Mouse (Mus musculus) heart, embryonic 14.5 days (tissue): ENCODE measurements around the gene Ptpn12. TPM values are rescaled to one million over a fixed set of nuclear protein-coding genes. Genes with fewer than 3 reads are reported as not detected.

Experiments
- ATAC-seq: fragments of 200-750 bp; cut with Nextera tagmentation; 2 replicates; pipeline ENCODE4 v1.8.0; 2017; ENCODE audit warnings: low read depth, moderate TSS enrichment; ENCODE audit not compliant: insufficient number of reproducible peaks, insufficient read depth, low FRiP score
- H3K27ac ChIP-seq, 2 experiments: fragments of 200-500 bp in 1 of 2; fragments of 300-500 bp in 1 of 2; sonication (generic) in 1 of 2; replicated peaks in 1 of 2; 2 replicates each; pipeline ENCODE4 v1.5.1; 2012 to 2014; ENCODE audit warnings: low read depth in 2 of 2, low read length in 2 of 2, control low read depth in 1 of 2, mild to moderate bottlenecking in 1 of 2, mixed read lengths in 1 of 2; ENCODE audit not compliant: control insufficient read depth in 1 of 2, insufficient read depth in 1 of 2
- H3K27me3 ChIP-seq: fragments of 300-500 bp; sonication (generic); 2 replicates; pipeline ENCODE4 v1.6.1; 2014; ENCODE audit warnings: mild to moderate bottlenecking, low read length, control low read depth; ENCODE audit not compliant: control insufficient read depth, insufficient read depth
- H3K36me3 ChIP-seq: fragments of 300-500 bp; sonication (generic); 2 replicates; pipeline ENCODE4 v1.6.1; 2014; ENCODE audit warnings: mild to moderate bottlenecking, control low read depth, low read length, mixed read lengths; ENCODE audit not compliant: control insufficient read depth, insufficient read depth
- H3K4me1 ChIP-seq, 2 experiments: fragments of 200-500 bp in 1 of 2; fragments of 300-500 bp in 1 of 2; sonication (generic) in 1 of 2; 2 replicates each; pipeline ENCODE4 v1.6.1; 2012 to 2014; ENCODE audit warnings: low read length in 2 of 2, control low read depth in 1 of 2, mixed read lengths in 1 of 2; ENCODE audit not compliant: control insufficient read depth in 2 of 2, insufficient read depth in 2 of 2
- H3K4me2 ChIP-seq: fragments of 300-500 bp; sonication (generic); 2 replicates; pipeline ENCODE4 v1.6.1; 2014; ENCODE audit warnings: mild to moderate bottlenecking, low read length
- H3K4me3 ChIP-seq, 2 experiments: fragments of 200-500 bp in 1 of 2; fragments of 300-500 bp in 1 of 2; sonication (generic) in 1 of 2; 2 replicates each; pipeline ENCODE4 v1.5.1; 2012 to 2014; ENCODE audit warnings: low read length in 2 of 2, mild to moderate bottlenecking in 2 of 2, control low read depth in 1 of 2, low read depth in 1 of 2, moderate library complexity in 1 of 2; ENCODE audit not compliant: control insufficient read depth in 1 of 2, insufficient read depth in 1 of 2
- H3K9ac ChIP-seq: fragments of 300-500 bp; sonication (generic); 2 replicates; pipeline ENCODE4 v1.6.1; 2014; ENCODE audit warnings: mild to moderate bottlenecking, low read length
- H3K9me3 ChIP-seq: fragments of 300-500 bp; sonication (generic); 2 replicates; pipeline ENCODE4 v1.6.1; 2016; ENCODE audit warnings: low read length, control low read depth; ENCODE audit not compliant: control insufficient read depth
- WGBS: fragments of 180-500 bp; shearing (Covaris S2); extraction: QIAGEN DNeasy Blood & Tissue Kit; methylation state at CpG from one replicate; pipeline ENCODE4 v1.1.7; 2014; 5-methylcytosine and 5-hydroxymethylcytosine counted together
- polyA plus RNA-seq: library from polyadenylated mRNA; unstranded; fragments of >200 nt; fragmentation: Nextera tagmentation; extraction: Ambion mirVana; gene quantifications from 2 replicates; pipeline ENCODE4 v1.2.1, GENCODE M21; 2014

Gene Ptpn12
- polyA plus RNA-seq, 1 experiment from 2014 or later = 20.0 TPM

- H3K27ac ChIP-seq = no peak overlapping the region
- WGBS = 84% methylated on average over 5 of the region's 5 CpGs
- no peaks in the 10 kb centered on the region for H3K27me3 ChIP-seq
- H3K4me3 ChIP-seq = no peak overlapping the region
- no peaks in the 10 kb centered on the region for H3K36me3 ChIP-seq
- H3K9ac ChIP-seq = no peak overlapping the region
- no peaks in the 10 kb centered on the region for H3K9me3 ChIP-seq
- H3K4me2 ChIP-seq = no peak overlapping the region
- no peak for ATAC-seq
- peaks cover 0 to 10% of the 10 kb centered on the region in 2 experiments; a peak in 3 of 4 replicates for H3K4me1 ChIP-seq
Measured at GRCm38 (mm10) chr5:21038100-21038499, 17.6 kb downstream of the Ptpn12 start.

GRCm38 (mm10) chr5:21035689-21036480 is 19.8 kb downstream of the Ptpn12 start:
- H3K9ac ChIP-seq = no peak overlapping the region
- no peaks in the 10 kb centered on the region for H3K9me3 ChIP-seq
- no peak overlapping the region for H3K4me2 ChIP-seq
- 66% methylated on average over 7 of the region's 7 CpGs for WGBS
- H3K27me3 ChIP-seq = no peaks in the 10 kb centered on the region
- H3K36me3 ChIP-seq = no peaks in the 10 kb centered on the region
- ATAC-seq = no peak
- peaks cover 0 to 10% of the 10 kb centered on the region in 2 experiments; a peak in 2 of 4 replicates for H3K4me1 ChIP-seq
- no peak overlapping the region for H3K27ac ChIP-seq
- no peak overlapping the region for H3K4me3 ChIP-seq

GRCm38 (mm10) chr5:21034388-21034966 is 21.2 kb downstream of the Ptpn12 start:
- H3K9me3 ChIP-seq = no peaks in the 10 kb centered on the region
- no peak overlapping the region for H3K4me2 ChIP-seq
- no peak for ATAC-seq
- H3K4me3 ChIP-seq = no peak overlapping the region
- H3K27ac ChIP-seq = no peak overlapping the region
- WGBS = 47% methylated on average over 6 of the region's 6 CpGs
- peaks cover 0 to 10% of the 10 kb centered on the region in 2 experiments; a peak in 2 of 4 replicates for H3K4me1 ChIP-seq
- peaks cover 1% of the 10 kb centered on the region; the same call in 1 of the 2 replicates for H3K36me3 ChIP-seq
- H3K27me3 ChIP-seq = no peaks in the 10 kb centered on the region
- no peak overlapping the region for H3K9ac ChIP-seq

GRCm38 (mm10) chr5:21033382-21034056 is 22.2 kb downstream of the Ptpn12 start:
- WGBS = 71% methylated on average over 11 of the region's 11 CpGs
- H3K27me3 ChIP-seq = no peaks in the 10 kb centered on the region
- ATAC-seq = no peak
- peaks cover 10% of the 10 kb centered on the region for H3K36me3 ChIP-seq
- H3K9ac ChIP-seq = no peak overlapping the region
- peaks cover 0 to 10% of the 10 kb centered on the region in 2 experiments; a peak in 2 of 4 replicates for H3K4me1 ChIP-seq
- H3K4me2 ChIP-seq = no peak overlapping the region
- no peak overlapping the region for H3K27ac ChIP-seq
- H3K9me3 ChIP-seq = no peaks in the 10 kb centered on the region
- H3K4me3 ChIP-seq = no peak overlapping the region

GRCm38 (mm10) chr5:21032626-21033025 is 23.1 kb downstream of the Ptpn12 start:
- Histone ChIP-seq H3K4me2 (no peak overlapping the region), H3K27ac (no peak overlapping the region), H3K4me3 (no peak overlapping the region), H3K36me3 (peaks cover 18% of the 10 kb centered on the region), H3K27me3 (no peaks in the 10 kb centered on the region), H3K4me1 (peaks cover 0 to 10% of the 10 kb centered on the region in 2 experiments; a peak in 2 of 4 replicates), H3K9ac (no peak overlapping the region), H3K9me3 (no peaks in the 10 kb centered on the region)
- ATAC-seq = no peak
- 85% methylated on average over 3 of the region's 3 CpGs for WGBS

DNA sequence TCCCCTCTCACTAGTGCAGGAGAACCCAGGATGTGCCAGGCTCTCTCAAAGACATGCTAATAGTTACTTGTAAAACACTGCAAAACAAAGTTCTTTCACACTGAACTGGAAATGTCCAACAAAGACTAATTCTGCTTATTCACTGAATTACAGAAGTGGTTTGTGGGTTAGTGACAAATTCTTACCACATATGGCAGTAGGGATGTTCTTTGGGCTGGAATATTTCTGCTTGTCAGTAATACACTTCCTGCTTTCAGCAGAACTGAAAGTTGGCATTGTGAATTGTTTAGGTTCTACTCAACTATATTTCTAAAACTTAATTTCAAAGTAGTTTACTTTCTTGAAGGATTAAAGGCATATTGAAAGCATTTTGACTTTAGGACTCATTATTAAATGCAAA is 25.5 kb downstream of the Ptpn12 start:
- Histone ChIP-seq H3K27me3 (no peaks in the 10 kb centered on the region), H3K9ac (no peak overlapping the region), H3K36me3 (peaks cover 28% of the 10 kb centered on the region), H3K27ac (no peak overlapping the region), H3K9me3 (no peaks in the 10 kb centered on the region), H3K4me3 (no peak overlapping the region), H3K4me2 (no peak overlapping the region), H3K4me1 (peaks cover 0 to 10% of the 10 kb centered on the region in 2 experiments; a peak in 2 of 4 replicates)
- no peak for ATAC-seq

GRCm38 (mm10) chr5:21017075-21017474 is 38.6 kb downstream of the Ptpn12 start:
- Histone ChIP-seq H3K27me3 (no peaks in the 10 kb centered on the region), H3K4me1 (no peaks in the 10 kb centered on the region), H3K36me3 (peaks cover 85% of the 10 kb centered on the region), H3K4me3 (no peak overlapping the region), H3K27ac (no peak overlapping the region), H3K4me2 (no peak overlapping the region), H3K9me3 (no peaks in the 10 kb centered on the region), H3K9ac (no peak overlapping the region)
- 46% methylated on average over 5 of the region's 5 CpGs for WGBS
- ATAC-seq = no peak
